Mouse (Mus musculus): ENCODE results near the gene Nat14.
A peak's percentile ranks its signal among the peaks of the same experiment; 100 is the strongest.

The Nat14 gene

GRCm38 (mm10) chr7:4920496-4920895 is 1.3 kb upstream of the Nat14 start:
- no peak for DNase-seq (ENCODE audit: low spot score)

GRCm38 (mm10) chr7:4920976-4921823 is 628 bp upstream of the Nat14 start:
- no peak for DNase-seq (ENCODE audit: low spot score)

DNA sequence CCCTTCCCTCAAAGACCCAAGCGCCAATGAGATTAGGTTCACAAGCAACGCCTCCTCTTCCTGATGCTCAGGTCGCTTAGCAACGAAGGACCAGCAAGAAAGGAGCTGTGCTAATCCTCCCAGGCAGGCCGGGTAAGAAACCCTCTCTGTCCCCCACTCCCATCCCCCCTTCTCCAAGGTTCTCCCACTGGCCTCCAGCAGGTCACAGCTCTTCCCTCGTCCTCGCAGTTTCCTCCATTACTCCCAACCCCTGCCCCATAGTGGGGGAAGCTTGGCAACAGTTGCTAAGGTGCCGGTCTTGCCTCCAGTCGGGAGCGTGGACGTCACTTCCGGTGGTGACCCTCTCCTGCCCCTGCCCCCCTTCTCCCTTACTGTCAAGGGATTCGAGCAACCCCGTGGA is 680 bp downstream of the Nat14 start:
- peak; percentile 42 for DNase-seq (ENCODE audit: low spot score)

- no peak for DNase-seq (ENCODE audit: low spot score)
Measured at GRCm38 (mm10) chr7:4922931-4923565, 1.2 kb downstream of the Nat14 start.

DNA sequence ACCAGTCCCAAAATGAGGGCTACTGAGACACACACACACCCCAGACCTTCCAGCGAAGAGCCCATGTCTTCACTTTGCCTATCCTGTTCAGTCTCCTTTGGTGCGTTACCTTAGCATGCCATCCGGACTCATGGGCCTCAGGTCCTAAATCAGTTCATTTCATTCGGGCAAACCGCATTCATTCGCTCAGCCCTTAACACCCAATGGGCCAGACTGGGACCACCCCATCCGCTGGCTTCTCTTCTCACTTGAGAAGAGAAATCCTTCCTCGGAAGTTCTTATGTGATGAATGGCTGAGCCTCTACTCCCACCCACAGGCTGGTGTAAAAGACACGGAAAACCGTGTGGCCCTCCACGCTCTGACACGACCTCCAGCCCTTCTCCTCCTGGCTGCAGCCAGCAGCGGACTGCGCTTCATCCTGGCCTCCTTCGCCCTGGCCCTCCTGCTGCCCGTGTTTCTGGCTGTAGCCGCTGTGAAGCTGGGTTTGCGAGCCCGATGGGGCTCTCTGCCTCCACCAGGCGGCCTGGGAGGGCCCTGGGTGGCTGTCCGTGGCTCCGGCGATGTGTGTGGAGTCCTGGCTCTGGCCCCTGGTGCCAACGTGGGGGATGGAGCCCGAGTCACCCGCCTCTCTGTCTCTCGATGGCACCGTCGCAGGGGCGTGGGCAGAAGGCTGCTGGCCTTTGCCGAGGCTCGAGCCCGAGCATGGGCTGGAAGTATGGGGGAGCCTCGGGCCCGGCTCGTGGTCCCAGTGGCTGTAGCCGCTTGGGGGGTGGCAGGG is 1.9 kb downstream of the Nat14 start:
- peak; percentile 36 for DNase-seq (ENCODE audit: low spot score)

GRCm38 (mm10) chr7:4924483-4924882 is 2.7 kb downstream of the Nat14 start:
- no peak for DNase-seq (ENCODE audit: low spot score)

DNA sequence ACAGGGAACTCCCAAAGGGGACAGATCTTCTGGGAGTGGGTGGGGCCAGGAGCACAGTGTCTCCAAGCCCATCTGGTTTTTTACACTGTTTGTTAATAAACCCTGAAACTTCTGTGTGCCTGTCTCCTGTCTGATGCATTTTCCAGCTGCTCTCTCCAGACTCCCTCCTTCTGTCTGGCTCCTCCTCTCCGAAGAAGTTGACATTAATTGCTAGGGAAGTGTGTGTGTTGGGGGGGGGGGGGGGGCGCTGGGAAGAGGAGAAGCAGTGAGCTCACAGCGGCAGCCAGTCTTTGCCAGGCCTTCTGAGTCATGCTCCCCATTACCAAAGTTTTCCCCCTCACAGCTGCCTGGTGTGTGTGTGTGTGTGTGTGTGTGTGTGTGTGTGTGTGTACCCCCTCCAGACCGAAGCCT is 3.1 kb downstream of the Nat14 start:
- no peak for DNase-seq (ENCODE audit: low spot score)

GRCm38 (mm10) chr7:4925441-4926381 is 3.9 kb downstream of the Nat14 start, which contains the start of gene Ssc5d:
Gene Ssc5d (plus strand): TSS chr7:4925785.
- DNase-seq (ENCODE audit: low spot score) = peak; percentile 23

DNA sequence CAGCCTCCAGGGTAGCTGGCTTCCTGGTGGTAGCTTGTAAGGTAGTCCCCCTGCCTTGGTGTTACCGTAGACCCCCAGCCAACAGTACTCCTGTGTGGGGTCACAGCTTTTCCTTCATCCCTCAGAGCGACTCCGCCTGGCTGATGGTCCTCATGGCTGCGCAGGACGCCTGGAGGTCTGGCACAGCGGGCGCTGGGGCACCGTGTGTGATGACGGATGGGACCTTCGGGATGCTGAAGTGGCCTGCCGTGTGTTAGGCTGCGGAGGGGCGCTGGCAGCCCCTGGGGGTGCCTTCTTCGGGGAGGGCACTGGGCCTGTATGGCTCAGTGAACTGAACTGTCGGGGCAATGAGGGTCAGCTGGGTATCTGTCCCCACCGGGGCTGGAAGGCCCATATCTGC is 5.0 kb downstream of the Nat14 start:
- no peak for DNase-seq (ENCODE audit: low spot score)

DNA sequence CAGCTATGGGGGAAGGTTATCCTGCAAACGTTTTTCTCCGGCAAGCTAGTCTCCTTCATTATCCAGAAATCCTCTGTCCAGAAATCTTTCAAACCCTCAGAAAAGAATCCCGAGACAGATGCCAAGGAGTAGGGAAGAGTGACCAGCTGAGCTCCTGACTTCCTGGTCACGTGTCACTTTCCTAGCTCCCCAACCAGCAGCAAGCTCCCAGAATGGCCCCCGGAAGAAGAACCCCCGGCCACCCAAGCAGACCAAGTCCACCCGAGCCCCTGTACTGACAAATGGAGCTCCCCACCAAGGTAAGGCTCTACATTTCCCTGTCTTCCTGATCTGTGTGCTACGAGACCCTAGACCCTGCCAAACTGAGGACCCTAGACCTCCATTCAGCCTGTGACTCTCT is 5.9 kb downstream of the Nat14 start:
- no peak for DNase-seq (ENCODE audit: low spot score)

DNA sequence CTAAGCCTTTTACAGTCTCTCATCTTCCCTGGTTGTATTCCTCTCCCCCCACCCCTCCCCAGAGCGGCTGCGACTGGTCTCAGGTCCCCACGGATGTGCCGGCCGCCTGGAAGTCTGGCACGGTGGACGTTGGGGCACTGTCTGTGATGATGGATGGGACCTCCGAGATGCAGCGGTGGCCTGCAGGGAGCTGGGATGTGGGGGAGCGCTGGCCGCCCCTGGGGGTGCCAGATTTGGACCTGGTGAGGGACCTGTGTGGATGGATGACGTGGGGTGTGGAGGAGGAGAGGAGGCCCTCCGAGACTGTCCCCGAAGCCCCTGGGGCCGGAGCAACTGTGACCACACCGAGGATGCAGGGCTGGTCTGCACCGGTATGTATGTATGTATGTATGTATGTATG is 6.5 kb downstream of the Nat14 start:
- DNase-seq (ENCODE audit: low spot score) = no peak

- no peak for DNase-seq (ENCODE audit: low spot score)
Measured at GRCm38 (mm10) chr7:4933103-4933502, 11.3 kb downstream of the Nat14 start.

DNA sequence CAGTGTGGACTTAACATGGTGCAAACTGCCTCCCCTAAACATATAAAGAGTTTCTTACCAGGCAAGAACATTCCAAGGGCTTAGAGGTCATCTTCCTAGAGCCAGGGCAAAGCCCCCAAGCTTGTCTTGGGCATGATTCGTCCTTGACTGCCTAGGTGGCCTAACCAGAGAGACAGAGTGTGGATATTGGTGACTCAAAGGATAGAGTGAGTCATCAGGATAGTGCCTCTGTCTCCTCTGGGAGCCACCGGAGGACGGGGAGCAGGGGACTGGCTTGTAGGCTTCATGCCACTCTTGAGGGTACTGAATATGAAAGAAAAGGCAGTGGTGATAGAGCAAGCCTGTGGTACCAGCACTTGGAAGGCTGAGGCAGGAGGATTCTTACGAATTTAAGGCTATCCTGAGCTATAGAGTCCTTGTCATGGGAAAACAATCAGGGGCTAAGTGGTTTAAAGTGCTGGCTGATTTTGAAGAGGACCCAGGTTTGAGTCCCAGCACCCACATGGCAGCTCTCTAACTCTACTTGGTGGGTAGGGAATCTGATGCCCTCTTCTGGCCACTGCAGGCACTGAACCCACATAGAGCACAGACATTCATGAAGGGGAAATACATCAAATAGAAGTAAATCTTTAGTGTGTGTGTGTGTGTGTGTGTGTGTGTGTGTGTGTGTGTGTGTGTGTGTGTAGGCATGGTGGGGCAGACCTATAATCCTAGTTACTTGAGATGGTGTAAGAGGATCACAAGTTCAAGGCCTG is 12.5 kb downstream of the Nat14 start:
- DNase-seq (ENCODE audit: low spot score) = no peak

GRCm38 (mm10) chr7:4936832-4937231 is 15.0 kb downstream of the Nat14 start:
- DNase-seq (ENCODE audit: low spot score) = no peak

DNA sequence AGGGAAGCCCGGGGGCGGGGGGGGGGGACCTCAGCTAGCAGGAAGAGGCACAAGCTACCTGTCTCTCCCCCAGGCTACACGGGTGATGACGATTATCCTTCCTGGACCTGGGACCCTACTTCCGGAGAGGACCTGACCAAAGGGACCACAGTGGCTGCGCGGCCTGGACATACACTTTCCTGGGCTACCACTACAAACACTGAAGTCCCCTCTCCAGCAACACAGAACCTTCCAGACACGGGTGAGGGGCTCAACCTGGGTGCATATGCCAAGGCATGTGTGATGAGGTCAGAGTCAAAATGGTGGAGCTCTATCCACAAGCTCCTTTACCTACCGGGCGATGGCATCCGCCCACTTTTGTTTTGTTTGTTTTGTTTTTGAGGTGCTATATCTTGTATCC is 15.6 kb downstream of the Nat14 start:
- no peak for DNase-seq (ENCODE audit: low spot score)

DNA sequence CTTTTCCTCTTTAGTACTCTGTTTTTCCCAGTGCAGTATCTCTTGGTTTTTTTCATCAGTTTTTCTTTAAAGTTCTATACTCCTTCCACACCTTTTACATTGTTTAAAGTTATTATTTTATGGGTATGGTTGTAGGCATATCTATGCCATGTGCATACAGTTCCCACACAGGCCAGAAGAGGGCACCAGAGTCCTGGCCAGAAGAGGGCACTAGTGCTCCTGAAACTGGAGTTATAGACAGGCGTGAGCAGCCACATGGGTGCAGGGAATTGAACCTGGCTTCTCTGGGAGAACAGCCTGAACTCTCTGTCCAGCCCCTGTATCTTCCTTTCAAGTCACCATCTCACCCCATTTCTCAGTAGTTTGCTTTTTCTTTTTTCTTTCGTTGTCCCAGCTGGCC is 16.6 kb downstream of the Nat14 start:
- DNase-seq (ENCODE audit: low spot score) = peak; percentile 72

DNA sequence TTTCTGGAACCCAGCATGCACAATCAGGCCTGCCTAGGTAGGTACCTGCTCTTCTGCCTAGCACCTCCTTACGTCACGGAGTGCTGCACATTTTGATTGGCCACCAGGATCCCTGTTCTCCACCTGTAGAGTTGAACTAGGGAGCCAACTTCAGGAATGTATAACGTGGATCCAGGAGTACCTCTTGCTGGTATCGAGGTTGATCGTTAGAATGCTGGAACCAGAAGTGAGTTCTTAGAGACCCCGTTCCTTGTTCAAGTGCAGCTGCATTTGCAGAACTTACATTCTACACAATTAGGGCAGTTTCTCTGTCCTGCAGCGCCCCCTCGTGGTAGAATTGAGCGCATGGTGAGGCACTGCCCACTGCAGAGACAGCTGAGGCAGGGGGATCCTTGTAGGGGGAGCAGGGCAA is 18.2 kb downstream of the Nat14 start:
- peak; percentile 84 for DNase-seq (ENCODE audit: low spot score)

DNA sequence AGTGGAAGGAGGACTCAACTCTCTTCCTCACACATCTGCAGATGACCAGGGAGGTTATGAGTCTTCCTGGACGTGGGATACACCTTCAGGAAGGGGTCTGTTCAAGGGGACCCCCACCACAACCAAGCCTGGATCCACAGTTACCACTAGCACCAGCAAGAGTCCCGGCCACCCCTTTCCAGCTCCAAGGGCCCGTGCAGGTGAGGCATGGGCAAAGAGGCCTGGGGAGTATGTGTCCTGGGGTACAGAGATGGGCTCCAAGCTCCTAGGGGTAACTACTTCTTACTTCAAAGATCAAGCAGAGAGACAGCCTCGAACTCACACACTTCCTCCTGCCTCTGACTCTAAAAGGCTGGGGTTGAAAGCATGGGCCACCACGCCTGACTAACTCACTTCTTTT is 20.8 kb downstream of the Nat14 start:
- DNase-seq (ENCODE audit: low spot score) = no peak

DNA sequence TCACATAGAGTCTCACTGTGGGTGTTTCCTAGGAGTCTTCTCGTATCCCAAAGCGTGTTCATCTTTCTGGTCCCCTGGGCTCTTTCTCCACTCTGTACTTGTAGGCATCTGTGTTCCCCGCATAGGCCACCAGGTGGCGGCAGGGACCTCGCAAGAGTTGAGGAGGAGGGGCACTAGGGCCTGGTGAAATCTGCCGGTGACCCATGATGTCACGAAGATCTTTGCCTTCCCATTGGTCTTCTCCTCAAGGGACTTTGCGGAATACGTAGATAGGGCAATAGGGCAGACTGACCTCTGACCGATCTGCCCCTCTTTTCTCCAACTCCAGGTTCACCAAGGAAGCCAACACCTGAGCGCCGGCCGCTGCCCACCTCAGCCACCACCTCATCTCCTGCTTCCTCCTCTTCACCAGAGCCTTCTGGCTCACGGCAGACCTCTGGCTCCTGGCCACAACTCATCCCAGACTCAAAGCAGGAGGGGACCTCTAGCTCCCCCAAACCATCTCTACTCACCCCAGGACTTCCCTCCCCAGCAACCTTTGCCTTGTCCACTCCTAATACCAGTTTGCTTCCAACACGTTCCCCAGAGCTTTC is 21.5 kb downstream of the Nat14 start:
- peak; percentile 96 for DNase-seq (ENCODE audit: low spot score)

DNA sequence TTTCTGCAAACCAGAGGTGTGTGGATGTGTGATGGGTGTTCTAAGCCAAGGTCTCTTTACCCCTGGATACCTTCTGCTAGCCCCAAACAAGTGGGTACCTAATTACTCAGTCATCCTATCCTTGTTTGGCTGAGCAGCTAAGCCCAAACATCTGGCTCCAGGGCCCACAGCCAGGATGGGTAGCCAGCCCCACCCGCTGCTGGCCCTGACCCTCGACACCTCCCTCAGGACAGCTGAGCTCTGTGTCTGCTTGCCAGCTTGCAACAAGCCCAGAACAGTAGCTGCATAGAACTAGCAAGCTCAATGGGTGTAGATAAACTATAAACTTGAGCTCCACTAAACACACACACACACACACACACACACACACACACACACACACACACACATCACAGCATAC is 26.0 kb downstream of the Nat14 start:
- peak; percentile 28 for DNase-seq (ENCODE audit: low spot score)

DNA sequence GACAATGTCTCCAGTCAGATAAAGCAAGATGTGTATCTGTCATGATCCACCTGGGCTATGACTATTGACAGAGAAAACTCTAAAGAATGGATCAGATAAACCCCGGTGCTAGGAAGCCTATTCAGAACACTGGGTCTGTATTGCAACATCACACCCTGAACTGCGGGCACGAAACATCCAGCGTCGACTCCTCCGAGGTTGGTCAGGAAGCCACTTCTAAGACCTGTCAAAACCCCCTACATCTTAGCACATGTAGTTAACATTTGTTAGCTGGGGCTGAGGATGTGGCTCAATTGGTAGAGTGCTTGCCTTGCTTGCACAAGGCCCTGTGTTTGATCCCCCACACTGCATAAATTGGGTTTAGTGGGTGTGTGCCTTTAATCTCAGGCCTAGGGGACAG is 26.6 kb downstream of the Nat14 start:
- no peak for DNase-seq (ENCODE audit: low spot score)
